Comparison of ENCODE assay signal across 12 mouse cellular contexts in genomic region chr11:52274456-52275112, GRCm38 (mm10). TPM values are rescaled to one million over a fixed set of nuclear protein-coding genes. Genes with fewer than 3 reads are reported as not detected.
DNase-seq lines count a peak whose midpoint lies in the region; ATAC-seq lines count a peak whose summit lies in the region.
"Had no signal": no experiment of that assay in that cellular context is flagged by ENCODE, and none has a peak within 500 bp of the region (broad histone marks: within the 10 kb centered on the region; RNA-seq: fewer than 3 reads in every experiment).

No protein-coding gene starts in this region.

- peak overlapping the region; percentile 4; the same call in 1 of the 2 replicates for H3K9ac ChIP-seq in heart, embryonic 12.5 days
- H3K9ac ChIP-seq in lung, embryonic 16.5 days (ENCODE audit: low read length) = no peak overlapping the region
- H3K9ac ChIP-seq: heart, embryonic 15.5 days; limb, embryonic 13.5 days had no signal

- no peak for DNase-seq in heart, postnatal 25 days (ENCODE audit: low spot score)
- no peak for DNase-seq in lung, postnatal 14 days
- DNase-seq in T-cell, adult 2 months (ENCODE audit: low spot score) = peak; percentile 73
- peak; percentile 86 for DNase-seq in thymus, postnatal 14 days
- DNase-seq in cerebellum, postnatal 25 days = no peak
- DNase-seq: kidney, adult 2 months had no signal

- ATAC-seq in heart, embryonic 12.5 days (ENCODE audit: insufficient number of reproducible peaks, low FRiP score) = no peak
- no peak for ATAC-seq in lung, embryonic 16.5 days (ENCODE audit: low read depth)
- no peak for ATAC-seq in erythroid progenitor cell, adult 5-6 weeks (replicated peaks; ENCODE audit: low FRiP score, poor library complexity, severe bottlenecking)

- no peaks in the 10 kb centered on the region for H3K9me3 ChIP-seq in heart, embryonic 12.5 days (replicated peaks)
- no peaks in the 10 kb centered on the region for H3K9me3 ChIP-seq in lung, embryonic 16.5 days (ENCODE audit: control insufficient read depth, low read length)
- H3K9me3 ChIP-seq: heart, embryonic 15.5 days; limb, embryonic 13.5 days had no signal

- H3K4me3 ChIP-seq in heart, embryonic 12.5 days = no peak overlapping the region
- H3K4me3 ChIP-seq in lung, embryonic 16.5 days (ENCODE audit: low read length) = no peak overlapping the region
- H3K4me3 ChIP-seq: heart, embryonic 15.5 days; limb, embryonic 13.5 days had no signal

- H3K27ac ChIP-seq in heart, embryonic 12.5 days (ENCODE audit: poor library complexity, severe bottlenecking) = no peak overlapping the region
- H3K27ac ChIP-seq in lung, embryonic 16.5 days (ENCODE audit: low read length) = peak overlapping the region; percentile 15
- H3K27ac ChIP-seq: heart, embryonic 15.5 days; limb, embryonic 13.5 days; macrophage had no signal

- no peak overlapping the region for H3K4me2 ChIP-seq in heart, embryonic 12.5 days
- H3K4me2 ChIP-seq in lung, embryonic 16.5 days (ENCODE audit: low read depth, low read length) = no peak overlapping the region
- H3K4me2 ChIP-seq: heart, embryonic 15.5 days; limb, embryonic 13.5 days had no signal

- H3K27me3 ChIP-seq in heart, embryonic 12.5 days (replicated peaks) = no peaks in the 10 kb centered on the region
- H3K27me3 ChIP-seq in lung, embryonic 16.5 days (ENCODE audit: control insufficient read depth, insufficient read depth, low read depth, low read length) = no peaks in the 10 kb centered on the region
- H3K27me3 ChIP-seq: heart, embryonic 15.5 days; limb, embryonic 13.5 days had no signal

- intact Hi-C loops in heart, postnatal 25 days (cut with DNase I) = no loop called here

- H3K4me1 ChIP-seq in heart, embryonic 12.5 days (replicated peaks) = peaks cover 38% of the 10 kb centered on the region
- peaks cover 34% of the 10 kb centered on the region for H3K4me1 ChIP-seq in lung, embryonic 16.5 days (replicated peaks; ENCODE audit: control insufficient read depth, insufficient read depth, low read length)

- 85% methylated on average over 20 of the region's 20 CpGs for WGBS in heart, embryonic 12.5 days
- 86% methylated on average over 20 of the region's 20 CpGs for WGBS in lung, embryonic 16.5 days

- 0 out of 2 replicates have a peak, but pooled peaks cover 6% of the 10 kb centered on the region for H3K36me3 ChIP-seq in heart, embryonic 12.5 days
- H3K36me3 ChIP-seq in lung, embryonic 16.5 days (ENCODE audit: control insufficient read depth, insufficient read depth, low read length) = peaks cover 2% of the 10 kb centered on the region; the same call in 1 of the 2 replicates
- H3K36me3 ChIP-seq: heart, embryonic 15.5 days; limb, embryonic 13.5 days had no signal

RNA-seq across cellular contexts. Expression of gene Tcf7, which starts 8.2 kb away (rescaled TPM):
- 6.3 and 6.5 TPM in 2 replicates for polyA plus RNA-seq in heart, embryonic 12.5 days (2016; fragmentation: Nextera tagmentation; extraction: Ambion mirVana)
- under 1 TPM; 0.70 to 0.75 TPM for total RNA-seq in heart, postnatal 25 days (2021)
- polyA plus RNA-seq in lung, embryonic 16.5 days (2015; fragmentation: Nextera tagmentation; extraction: Ambion mirVana) = 16.4 and 19.9 TPM in 2 replicates
- 16.2 and 22.6 TPM in 2 replicates for total RNA-seq in erythroid progenitor cell, adult 5-6 weeks (2015; ENCODE audit: low replicate concordance)
- total RNA-seq in erythroid progenitor cell, adult 5-6 weeks (2017; ENCODE audit: low replicate concordance) = 1.4 and 3.3 TPM in 2 replicates

RNA-seq across cellular contexts. Expression of gene Skp1a, which starts 42.8 kb away (rescaled TPM):
- 530 and 532 TPM in 2 replicates for polyA plus RNA-seq in heart, embryonic 12.5 days (2016; fragmentation: Nextera tagmentation; extraction: Ambion mirVana)
- total RNA-seq in heart, postnatal 25 days (2021) = 100 to 1,000 TPM; 236 to 255 TPM
- polyA plus RNA-seq in lung, embryonic 16.5 days (2015; fragmentation: Nextera tagmentation; extraction: Ambion mirVana) = 812 and 833 TPM in 2 replicates
- total RNA-seq in erythroid progenitor cell, adult 5-6 weeks (2015; ENCODE audit: low replicate concordance) = 103 and 116 TPM in 2 replicates
- total RNA-seq in erythroid progenitor cell, adult 5-6 weeks (2017; ENCODE audit: low replicate concordance) = 69.7 and 95.6 TPM in 2 replicates

Comparison
In these comparisons a context has a peak if more than half of its experiments do, and no peak if none do; other contexts are left out.
1. DNase-seq: peak in T-cell, adult 2 months (single experiment) and thymus, postnatal 14 days (single experiment); none in heart, postnatal 25 days (single experiment), lung, postnatal 14 days (single experiment) and cerebellum, postnatal 25 days (0 of 2).